Mouse (Mus musculus): ENCODE measurements around the gene Syn3. TPM values are rescaled to one million over a fixed set of nuclear protein-coding genes. Genes with fewer than 3 reads are reported as not detected.
A peak's percentile ranks its signal among the peaks of the same experiment; 100 is the strongest.

Gene Syn3
- total RNA-seq, 1 experiment = 1.5 TPM

GRCm38 (mm10) chr10:86299795-86300194, 198.9 kb downstream of the Syn3 start:
- TF ChIP-seq ZC3H11A (IDR thresholded peaks at IDR 0.05; ENCODE audit: borderline replicate concordance, low read depth, low read length) (no peak), MAFK (IDR thresholded peaks at IDR 0.05; ENCODE audit: insufficient read depth, low read depth, low read length) (no peak), CHD2 (IDR thresholded peaks at IDR 0.05; ENCODE audit: low read depth, low read length) (no peak), ZNF384 (IDR thresholded peaks at IDR 0.05; ENCODE audit: low read depth, low read length) (no peak), HCFC1 (IDR thresholded peaks at IDR 0.05; ENCODE audit: borderline replicate concordance, insufficient read depth, low read length) (no peak)
- peaks cover 0 to 4% of the 10 kb centered on the region in 2 experiments; a peak in 2 of 4 replicates for H3K4me1 ChIP-seq (ENCODE audit: control insufficient read depth in 2 of 2, insufficient read depth in 2 of 2, low read length in 2 of 2, poor library complexity in 1 of 2)
- no peak for DNase-seq (ENCODE audit: low read depth, low spot score)
- no peak overlapping the region for H3K9ac ChIP-seq (ENCODE audit: insufficient read depth, low read depth, low read length, poor library complexity, severe bottlenecking)
- H3K9me3 ChIP-seq (ENCODE audit: control insufficient read depth, insufficient read depth, low read depth, low read length) = no peaks in the 10 kb centered on the region
- no peak overlapping the region for H3K27ac ChIP-seq (ENCODE audit: insufficient read depth, low read depth, low read length, poor library complexity, severe bottlenecking)
- in situ Hi-C loops (cut with MboI; ENCODE audit: low sequenced_read_pairs in 2 of 2, unreplicated experiment in 2 of 2) = no loop called here
- no peaks in the 10 kb centered on the region for H3K36me3 ChIP-seq (ENCODE audit: control insufficient read depth, insufficient read depth, low read length, poor library complexity, severe bottlenecking)
- peak overlapping the region; percentile 48 to 69; a peak in 3 of 4 replicates for H3K4me3 ChIP-seq (ENCODE audit: insufficient read depth in 1 of 2, low read depth in 1 of 2, low read length in 2 of 2, poor library complexity in 1 of 2, severe bottlenecking in 1 of 2)

GRCm38 (mm10) chr10:86298326-86298725, 200.4 kb downstream of the Syn3 start:
- H3K9me3 ChIP-seq (ENCODE audit: control insufficient read depth, insufficient read depth, low read depth, low read length) = no peaks in the 10 kb centered on the region
- no peak for DNase-seq (ENCODE audit: low read depth, low spot score)
- peaks cover 0 to 5% of the 10 kb centered on the region in 2 experiments; a peak in 2 of 4 replicates for H3K4me1 ChIP-seq (ENCODE audit: control insufficient read depth in 2 of 2, insufficient read depth in 2 of 2, low read length in 2 of 2, poor library complexity in 1 of 2)
- in situ Hi-C loops (cut with MboI; ENCODE audit: low sequenced_read_pairs in 2 of 2, unreplicated experiment in 2 of 2) = no loop called here
- H3K36me3 ChIP-seq (ENCODE audit: control insufficient read depth, insufficient read depth, low read length, poor library complexity, severe bottlenecking) = no peaks in the 10 kb centered on the region
- H3K9ac ChIP-seq (ENCODE audit: insufficient read depth, low read depth, low read length, poor library complexity, severe bottlenecking) = no peak overlapping the region
- no peak for TF ChIP-seq CHD2 (IDR thresholded peaks at IDR 0.05; ENCODE audit: low read depth, low read length)
- TF ChIP-seq ZNF384 (IDR thresholded peaks at IDR 0.05; ENCODE audit: low read depth, low read length) = no peak
- TF ChIP-seq ZC3H11A (IDR thresholded peaks at IDR 0.05; ENCODE audit: borderline replicate concordance, low read depth, low read length) = no peak
- TF ChIP-seq MAFK (IDR thresholded peaks at IDR 0.05; ENCODE audit: insufficient read depth, low read depth, low read length) = no peak
- TF ChIP-seq HCFC1 (IDR thresholded peaks at IDR 0.05; ENCODE audit: borderline replicate concordance, insufficient read depth, low read length) = no peak
- no peak overlapping the region for H3K4me3 ChIP-seq (ENCODE audit: insufficient read depth in 1 of 2, low read depth in 1 of 2, low read length in 2 of 2, poor library complexity in 1 of 2, severe bottlenecking in 1 of 2)
- H3K27ac ChIP-seq (ENCODE audit: insufficient read depth, low read depth, low read length, poor library complexity, severe bottlenecking) = no peak overlapping the region

DNA sequence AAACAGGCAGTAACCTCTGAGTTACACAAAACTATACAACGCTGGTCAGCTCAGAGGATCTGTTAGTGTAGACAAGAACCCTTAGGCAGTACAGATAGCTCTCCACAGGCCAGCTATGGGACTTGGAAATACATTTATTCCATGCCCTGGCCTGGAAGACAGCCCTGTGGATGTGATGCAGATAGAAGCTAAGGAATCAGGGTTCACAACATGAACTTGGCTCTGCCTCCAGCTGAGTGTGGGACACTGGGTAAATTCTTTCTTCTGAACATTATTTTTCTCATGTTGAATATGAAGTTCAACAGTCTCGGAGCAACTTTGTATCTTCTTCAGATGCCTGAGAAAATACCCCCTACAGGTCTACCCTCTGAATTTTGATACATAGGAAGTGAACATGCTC, 201.4 kb downstream of the Syn3 start:
- TF ChIP-seq HCFC1 (IDR thresholded peaks at IDR 0.05; ENCODE audit: borderline replicate concordance, insufficient read depth, low read length) (no peak), ZNF384 (IDR thresholded peaks at IDR 0.05; ENCODE audit: low read depth, low read length) (no peak), CHD2 (IDR thresholded peaks at IDR 0.05; ENCODE audit: low read depth, low read length) (no peak), ZC3H11A (IDR thresholded peaks at IDR 0.05; ENCODE audit: borderline replicate concordance, low read depth, low read length) (no peak), MAFK (IDR thresholded peaks at IDR 0.05; ENCODE audit: insufficient read depth, low read depth, low read length) (no peak)
- no peak for DNase-seq (ENCODE audit: low read depth, low spot score)
- Histone ChIP-seq H3K36me3 (ENCODE audit: control insufficient read depth, insufficient read depth, low read length, poor library complexity, severe bottlenecking) (no peaks in the 10 kb centered on the region), H3K4me3 (ENCODE audit: insufficient read depth in 1 of 2, low read depth in 1 of 2, low read length in 2 of 2, poor library complexity in 1 of 2, severe bottlenecking in 1 of 2) (no peak overlapping the region), H3K9me3 (ENCODE audit: control insufficient read depth, insufficient read depth, low read depth, low read length) (no peaks in the 10 kb centered on the region), H3K27ac (ENCODE audit: insufficient read depth, low read depth, low read length, poor library complexity, severe bottlenecking) (no peak overlapping the region), H3K4me1 (ENCODE audit: control insufficient read depth in 2 of 2, insufficient read depth in 2 of 2, low read length in 2 of 2, poor library complexity in 1 of 2) (peaks cover 0 to 5% of the 10 kb centered on the region in 2 experiments; a peak in 2 of 4 replicates), H3K9ac (ENCODE audit: insufficient read depth, low read depth, low read length, poor library complexity, severe bottlenecking) (no peak overlapping the region)
- in situ Hi-C loops (cut with MboI; ENCODE audit: low sequenced_read_pairs in 2 of 2, unreplicated experiment in 2 of 2) = no loop called here

DNA sequence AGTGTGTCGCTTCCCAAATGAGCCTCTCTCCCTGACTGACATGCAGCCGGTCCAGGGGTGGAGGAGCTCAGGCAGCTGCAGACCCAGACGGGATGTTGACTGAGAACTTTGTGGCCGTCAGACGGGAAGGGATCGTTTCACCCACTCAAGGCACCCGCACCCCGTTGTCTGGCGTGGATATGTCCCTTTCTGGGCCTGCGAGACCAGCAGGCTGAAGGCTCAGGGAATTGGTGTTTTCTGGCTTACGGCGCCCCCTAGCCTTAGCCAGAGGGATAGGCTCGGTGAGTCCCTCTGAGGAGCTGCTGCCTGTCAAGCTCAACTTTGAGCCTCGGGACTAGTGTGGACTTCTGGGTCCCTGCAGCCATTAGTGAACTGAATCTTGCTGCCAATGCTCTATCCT, 202.6 kb downstream of the Syn3 start:
- Histone ChIP-seq H3K36me3 (ENCODE audit: control insufficient read depth, insufficient read depth, low read length, poor library complexity, severe bottlenecking) (no peaks in the 10 kb centered on the region), H3K9me3 (ENCODE audit: control insufficient read depth, insufficient read depth, low read depth, low read length) (no peaks in the 10 kb centered on the region), H3K27ac (ENCODE audit: insufficient read depth, low read depth, low read length, poor library complexity, severe bottlenecking) (no peak overlapping the region), H3K4me3 (ENCODE audit: insufficient read depth in 1 of 2, low read depth in 1 of 2, low read length in 2 of 2, poor library complexity in 1 of 2, severe bottlenecking in 1 of 2) (no peak overlapping the region), H3K4me1 (ENCODE audit: control insufficient read depth in 2 of 2, insufficient read depth in 2 of 2, low read length in 2 of 2, poor library complexity in 1 of 2) (peaks cover 0 to 5% of the 10 kb centered on the region in 2 experiments; a peak in 2 of 4 replicates), H3K9ac (ENCODE audit: insufficient read depth, low read depth, low read length, poor library complexity, severe bottlenecking) (no peak overlapping the region)
- DNase-seq (ENCODE audit: low read depth, low spot score) = peak; percentile 40
- TF ChIP-seq HCFC1 (IDR thresholded peaks at IDR 0.05; ENCODE audit: borderline replicate concordance, insufficient read depth, low read length) (no peak), MAFK (IDR thresholded peaks at IDR 0.05; ENCODE audit: insufficient read depth, low read depth, low read length) (no peak), ZNF384 (IDR thresholded peaks at IDR 0.05; ENCODE audit: low read depth, low read length) (no peak), ZC3H11A (IDR thresholded peaks at IDR 0.05; ENCODE audit: borderline replicate concordance, low read depth, low read length) (peak; percentile 53; the same call in 1 of the 2 replicates), CHD2 (IDR thresholded peaks at IDR 0.05; ENCODE audit: low read depth, low read length) (no peak)
- in situ Hi-C loops (cut with MboI; ENCODE audit: low sequenced_read_pairs in 2 of 2, unreplicated experiment in 2 of 2) = no loop called here
